ENCODE assay signal across 15 mouse cellular contexts in genomic region chr7:132448511-132449154, GRCm38 (mm10).
DNase-seq lines count a peak whose midpoint lies in the region; ATAC-seq and TF ChIP-seq lines count a peak whose summit lies in the region.
"Had no signal": no experiment of that assay in that cellular context is flagged by ENCODE, and none has a peak within 500 bp of the region (broad histone marks: within the 10 kb centered on the region; RNA-seq: fewer than 3 reads in every experiment).

No protein-coding gene starts in this region.

- H3K4me1 ChIP-seq in intestine, embryonic 14.5 days (replicated peaks; ENCODE audit: control insufficient read depth, insufficient read depth, low read length), result peaks cover 26% of the 10 kb centered on the region; the same call in 1 of the 2 replicates
- H3K4me1 ChIP-seq in intestine, postnatal 0 days (replicated peaks; ENCODE audit: control insufficient read depth, insufficient read depth, low read length), result no peaks in the 10 kb centered on the region
- peaks cover 3% of the 10 kb centered on the region; the same call in 1 of the 2 replicates for H3K4me1 ChIP-seq in midbrain, postnatal 0 days (ENCODE audit: insufficient read depth, low read length)

- H3K9ac ChIP-seq in intestine, embryonic 14.5 days (ENCODE audit: low read length), result no peak overlapping the region
- no peak overlapping the region for H3K9ac ChIP-seq in intestine, postnatal 0 days (ENCODE audit: low read depth, low read length)
- no peak overlapping the region for H3K9ac ChIP-seq in midbrain, postnatal 0 days (replicated peaks; ENCODE audit: low read length, poor library complexity, severe bottlenecking)

- H3K4me2 ChIP-seq in intestine, embryonic 14.5 days (ENCODE audit: low read length), result no peak overlapping the region
- H3K4me2 ChIP-seq in intestine, postnatal 0 days (replicated peaks; ENCODE audit: low read depth), result no peak overlapping the region
- no peak overlapping the region for H3K4me2 ChIP-seq in midbrain, postnatal 0 days (ENCODE audit: low read depth, low read length, poor library complexity, severe bottlenecking)

- ATAC-seq in intestine, embryonic 14.5 days (replicated peaks; ENCODE audit: low FRiP score, low TSS enrichment, low read depth), result peak; percentile 83
- no peak for ATAC-seq in intestine, postnatal 0 days
- no peak for ATAC-seq in megakaryocyte, adult 5-6 weeks (ENCODE audit: poor library complexity, severe bottlenecking)
- ATAC-seq in midbrain, postnatal 0 days (ENCODE audit: low FRiP score), result no peak
- ATAC-seq: hindbrain, postnatal 0 days had no signal

- DNase-seq in intestine, embryonic 14.5 days (ENCODE audit: low spot score), result peak; percentile 85
- peak; percentile 8 for DNase-seq in urinary bladder, postnatal 25 days (ENCODE audit: low spot score)
- no peak for DNase-seq in urinary bladder, postnatal 10 days (ENCODE audit: low spot score)
- DNase-seq in lung, postnatal 25 days (ENCODE audit: low spot score), result peak; percentile 48
- DNase-seq in heart, postnatal 25 days (ENCODE audit: low spot score), result no peak
- no peak for DNase-seq in midbrain, postnatal 0 days (ENCODE audit: low spot score)
- DNase-seq: adrenal gland, postnatal 14 days; cerebellum, postnatal 36 days; right cerebral cortex, postnatal 25 days; thymus, postnatal 14 days had no signal

- no peaks in the 10 kb centered on the region for H3K36me3 ChIP-seq in intestine, embryonic 14.5 days (ENCODE audit: control insufficient read depth, insufficient read depth, low read length)
- no peaks in the 10 kb centered on the region for H3K36me3 ChIP-seq in intestine, postnatal 0 days (ENCODE audit: control insufficient read depth, insufficient read depth)
- H3K36me3 ChIP-seq in midbrain, postnatal 0 days (ENCODE audit: insufficient read depth, low read length), result no peaks in the 10 kb centered on the region

- intact Hi-C loops in heart, postnatal 25 days (cut with DNase I), result no loop called here

- no peaks in the 10 kb centered on the region for H3K27me3 ChIP-seq in intestine, embryonic 14.5 days (replicated peaks; ENCODE audit: control insufficient read depth, insufficient read depth, low read length)
- H3K27me3 ChIP-seq in intestine, postnatal 0 days (replicated peaks; ENCODE audit: control insufficient read depth, insufficient read depth, low read length), result no peaks in the 10 kb centered on the region
- H3K27me3 ChIP-seq in midbrain, postnatal 0 days (ENCODE audit: insufficient read depth, low read length), result no peaks in the 10 kb centered on the region

- peak overlapping the region; percentile 30 for H3K27ac ChIP-seq in intestine, embryonic 14.5 days (ENCODE audit: low read depth)
- H3K27ac ChIP-seq in intestine, postnatal 0 days (ENCODE audit: low read depth, low read length), result no peak overlapping the region
- no peak overlapping the region for H3K27ac ChIP-seq in midbrain, postnatal 0 days (ENCODE audit: low read depth, low read length)
- H3K27ac ChIP-seq: hindbrain, postnatal 0 days; macrophage had no signal

- H3K9me3 ChIP-seq in intestine, embryonic 14.5 days (ENCODE audit: control insufficient read depth, low read length), result 0 out of 2 replicates have a peak, but pooled peaks cover 4% of the 10 kb centered on the region
- 0 out of 2 replicates have a peak, but pooled peaks cover 2% of the 10 kb centered on the region for H3K9me3 ChIP-seq in intestine, postnatal 0 days (ENCODE audit: control insufficient read depth)
- no peaks in the 10 kb centered on the region for H3K9me3 ChIP-seq in midbrain, postnatal 0 days (ENCODE audit: low read length)

- H3K4me3 ChIP-seq in intestine, embryonic 14.5 days (ENCODE audit: low read depth, low read length), result no peak overlapping the region
- H3K4me3 ChIP-seq in intestine, postnatal 0 days (ENCODE audit: low read depth, low read length), result no peak overlapping the region
- no peak overlapping the region for H3K4me3 ChIP-seq in midbrain, postnatal 0 days (ENCODE audit: low read depth, low read length)
- H3K4me3 ChIP-seq: erythroblast, embryonic 14.5 days had no signal

- WGBS in intestine, embryonic 14.5 days, result 31% methylated on average over 4 of the region's 4 CpGs
- WGBS in intestine, postnatal 0 days, result 62% methylated on average over 4 of the region's 4 CpGs
- 90% methylated on average over 4 of the region's 4 CpGs for WGBS in midbrain, postnatal 0 days

- TF ChIP-seq CTCF in intestine, postnatal 0 days (IDR thresholded peaks at IDR 0.05; ENCODE audit: low read depth), result no peak
- TF ChIP-seq CTCF in midbrain, postnatal 0 days (IDR thresholded peaks at IDR 0.05), result no peak

Comparison
In these comparisons a context has a peak if more than half of its experiments do, and no peak if none do; other contexts are left out.
1. DNase-seq: peak in intestine, embryonic 14.5 days (single experiment), urinary bladder, postnatal 25 days (single experiment) and lung, postnatal 25 days (single experiment); none in urinary bladder, postnatal 10 days (single experiment), heart, postnatal 25 days (single experiment) and midbrain, postnatal 0 days (single experiment).